Mouse (Mus musculus) neutrophil, adult 65 days (primary cell): ENCODE measurements around the gene Gm4303. TPM values are rescaled to one million over a fixed set of nuclear protein-coding genes. Genes with fewer than 3 reads are reported as not detected.

Experiments used
- total RNA-seq: library from RNA; stranded (reverse); gene quantifications from 2 replicates; pipeline ENCODE4 v1.2.4, GENCODE M21; 2023

The Gm4303 gene
- total RNA-seq: not detected in 2 replicates

GRCm38 (mm10) chr10:100345672-100346071 lies at the start of gene Gm4303:
TSS of gene Gm4303 (plus strand) at chr10:100345972.

GRCm38 (mm10) chr10:100335376-100335775 lies 10.4 kb upstream of the Gm4303 start, which contains the start of gene Gm4301:
TSS of gene Gm4301 (plus strand) at chr10:100335676.

GRCm38 (mm10) chr10:100340536-100340935 lies 5.2 kb upstream of the Gm4303 start, which contains the start of gene Gm4302:
TSS of gene Gm4302 (plus strand) at chr10:100340836.

GRCm38 (mm10) chr10:100350793-100351192 lies 5.0 kb downstream of the Gm4303 start, which contains the start of gene Gm4305:
TSS of gene Gm4305 (plus strand) at chr10:100351093.

GRCm38 (mm10) chr10:100361038-100361437 lies 15.3 kb downstream of the Gm4303 start, which contains the start of gene Gm4307:
TSS of gene Gm4307 (plus strand) at chr10:100361338.

GRCm38 (mm10) chr10:100382460-100382859 lies 36.7 kb downstream of the Gm4303 start, which contains the start of gene Gm4312:
TSS of gene Gm4312 (minus strand) at chr10:100382560.

Other genes with a start within 250 kb of the Gm4303 start
- not detected in 2 replicates for gene Gm4301, start 10.3 kb upstream of the Gm4303 start, total RNA-seq
- gene Gm4302, start 5.1 kb upstream of the Gm4303 start, total RNA-seq: not detected in 2 replicates
- not detected in 2 replicates for gene Gm4305, start 5.1 kb downstream of the Gm4303 start, total RNA-seq
- not detected in 2 replicates for gene Gm4307, start 15.4 kb downstream of the Gm4303 start, total RNA-seq
- gene Gm4312, start 36.6 kb downstream of the Gm4303 start, total RNA-seq: not detected in 2 replicates
- 3.3 and 4.1 TPM in 2 replicates for gene Tmtc3, start 141.4 kb downstream of the Gm4303 start, total RNA-seq
- 2.4 and 2.8 TPM in 2 replicates for gene Cep290, start 141.6 kb downstream of the Gm4303 start, total RNA-seq
- 1.5 and 1.8 TPM in 2 replicates for gene 4930430F08Rik, start 244.5 kb downstream of the Gm4303 start, total RNA-seq
- not detected in 2 replicates for gene 1700017N19Rik, start 244.5 kb downstream of the Gm4303 start, total RNA-seq